Mouse (Mus musculus): ENCODE data around the gene Slc25a27.

The Slc25a27 gene

DNA sequence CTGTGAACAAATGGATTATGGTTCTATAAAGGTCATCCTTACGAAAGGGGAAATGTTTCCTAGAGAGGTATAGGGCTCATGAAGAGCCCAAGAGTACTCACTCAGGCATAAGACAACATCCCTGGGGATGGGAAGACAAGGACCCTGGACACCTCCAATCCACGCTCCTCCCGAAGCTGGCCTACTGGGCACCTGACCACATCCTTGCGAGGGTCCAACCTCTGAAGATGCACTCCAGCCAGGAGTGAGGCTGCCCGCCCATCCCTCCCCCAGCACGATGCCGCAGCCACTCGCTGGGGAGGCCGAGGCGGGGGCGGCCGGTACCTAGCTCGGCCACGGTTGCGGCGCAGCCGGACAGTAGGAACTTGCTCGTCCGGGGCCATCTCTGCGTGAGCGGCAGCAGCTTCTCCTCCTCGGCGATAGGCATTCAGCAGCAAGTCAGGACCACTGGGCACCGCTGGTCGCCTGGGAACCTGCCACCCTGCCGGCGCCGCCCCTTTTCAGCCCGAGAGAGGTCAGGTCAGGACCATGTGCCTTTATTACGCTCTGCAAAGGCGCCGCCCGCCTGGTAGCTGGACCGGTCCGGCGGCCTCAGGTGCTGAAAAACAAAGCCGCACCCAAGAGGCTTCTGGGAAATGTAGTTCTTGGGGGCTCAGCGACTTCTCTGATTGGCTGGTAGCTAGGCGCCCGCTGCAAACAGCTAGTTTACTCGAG lies at the start of gene Slc25a27:
Slc25a27 (minus strand) TSS at position 639 of the 714 bp plus-strand sequence.
- DNase-seq (ENCODE audit: extremely low spot score): peak; percentile 91

DNA sequence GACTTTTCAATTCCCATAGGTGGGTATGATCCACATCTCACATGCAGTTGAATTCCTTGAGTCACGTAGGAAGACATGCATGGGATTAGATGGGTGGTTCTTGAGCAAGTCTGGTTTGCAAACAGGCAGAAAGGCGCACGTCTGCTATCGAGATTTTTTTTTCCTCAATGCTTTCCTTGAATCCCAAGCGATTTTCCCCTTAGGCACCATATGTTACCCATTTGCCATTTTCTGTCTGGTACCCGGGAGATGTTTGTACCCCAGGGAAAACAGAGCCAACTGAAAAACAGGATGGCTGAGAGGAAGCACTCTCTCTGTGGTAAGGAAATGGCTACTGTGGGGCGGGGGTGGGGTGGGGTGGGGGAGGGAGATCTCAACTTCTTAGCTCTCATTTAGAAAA lies 49.6 kb upstream of the Slc25a27 start:
- DNase-seq (ENCODE audit: extremely low spot score): no peak

DNA sequence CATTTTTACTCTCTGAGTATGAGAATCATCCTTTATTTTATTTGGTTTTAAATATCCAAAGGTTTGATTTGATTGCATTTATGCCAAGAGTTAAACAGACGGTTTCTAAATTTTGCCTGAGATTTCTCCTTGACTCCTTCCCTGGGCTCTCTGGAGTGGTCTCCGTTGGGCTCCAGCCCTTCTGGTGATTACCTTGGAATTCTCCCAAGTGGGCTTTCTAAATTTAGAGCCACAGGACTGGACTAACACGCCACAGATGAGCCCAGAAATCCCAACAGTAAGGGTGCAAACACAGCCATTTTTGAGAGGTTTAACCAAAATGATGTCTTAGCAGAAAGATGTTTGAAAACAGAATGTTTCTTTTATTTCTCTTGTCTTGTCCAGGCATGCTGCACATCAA lies 47.2 kb upstream of the Slc25a27 start:
- DNase-seq (ENCODE audit: extremely low spot score): no peak

DNA sequence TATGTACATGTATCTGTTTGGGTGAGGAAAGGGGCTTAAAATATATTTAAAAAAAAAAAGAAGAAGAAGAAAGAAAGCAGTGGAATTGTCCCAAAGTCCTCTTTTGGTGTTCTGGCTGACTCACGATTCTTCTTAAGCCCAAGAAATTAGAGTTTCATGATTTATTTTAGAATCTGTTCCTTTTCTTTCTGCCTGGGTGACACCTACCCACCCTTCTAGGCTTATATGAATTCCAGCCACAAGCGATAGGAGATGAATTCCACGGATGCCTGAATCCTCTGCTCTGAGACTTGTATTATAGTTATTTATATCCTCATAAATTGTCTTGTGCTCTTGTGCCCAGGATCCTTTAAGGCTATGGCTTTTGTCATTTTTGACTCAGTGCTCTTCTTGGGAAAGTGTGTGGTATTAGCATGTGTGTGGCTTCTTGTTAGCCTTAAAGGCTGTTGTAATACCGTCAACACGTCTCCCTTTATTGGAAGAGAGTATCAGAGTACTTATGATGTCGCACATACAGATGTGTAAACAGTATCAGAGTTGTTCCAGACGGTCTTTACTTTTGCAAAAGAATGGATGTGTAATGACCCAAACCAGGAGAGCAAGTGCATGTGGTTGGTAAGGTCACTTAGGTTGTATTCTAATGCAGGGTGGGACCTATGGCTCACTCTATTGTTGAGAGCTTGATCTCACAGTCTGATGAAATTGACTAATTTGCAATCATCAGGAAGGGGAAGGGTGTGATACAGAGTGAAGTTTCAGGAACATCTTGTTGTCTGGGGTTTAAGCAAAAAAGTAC lies 44.7 kb upstream of the Slc25a27 start:
- no peak for DNase-seq (ENCODE audit: extremely low spot score)

DNA sequence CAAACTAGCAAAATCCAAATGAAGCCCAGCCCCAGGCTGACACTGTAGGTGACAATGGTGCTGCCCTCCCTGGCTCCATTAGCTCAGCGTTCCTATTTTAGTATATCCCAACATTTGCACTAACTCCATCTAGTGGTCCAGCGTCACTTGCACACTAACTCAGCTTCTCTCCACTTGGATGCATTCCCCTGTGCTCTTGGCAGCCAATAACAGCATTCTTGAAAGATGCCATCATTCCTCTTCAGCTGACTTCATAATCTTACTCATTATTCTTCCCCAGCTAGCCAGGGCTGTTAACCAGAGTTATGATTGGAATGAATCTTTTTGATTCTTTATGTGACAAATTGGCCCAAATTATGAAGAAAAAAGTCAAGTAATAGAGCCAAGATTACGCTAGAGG lies 40.2 kb upstream of the Slc25a27 start:
- no peak for DNase-seq (ENCODE audit: extremely low spot score)

DNA sequence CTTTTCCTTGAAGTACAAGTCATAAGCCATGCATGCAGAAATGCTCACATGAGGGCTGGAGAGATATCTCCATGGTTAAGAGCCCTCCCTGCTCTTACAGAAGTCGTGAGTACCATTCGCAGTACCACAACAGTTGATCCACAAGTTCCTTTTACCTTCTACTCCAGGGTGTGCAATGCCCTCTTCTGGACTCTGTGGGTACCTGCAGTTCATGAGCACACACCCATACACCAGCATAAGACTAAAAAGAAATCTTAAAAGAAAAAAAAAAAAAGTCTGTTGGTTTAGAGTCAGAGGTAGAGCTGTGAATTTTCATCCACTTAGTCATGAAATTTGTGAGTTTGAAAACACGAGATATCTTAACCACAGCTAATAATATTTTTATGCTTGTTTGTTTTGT lies 39.7 kb upstream of the Slc25a27 start:
- DNase-seq (ENCODE audit: extremely low spot score): no peak

DNA sequence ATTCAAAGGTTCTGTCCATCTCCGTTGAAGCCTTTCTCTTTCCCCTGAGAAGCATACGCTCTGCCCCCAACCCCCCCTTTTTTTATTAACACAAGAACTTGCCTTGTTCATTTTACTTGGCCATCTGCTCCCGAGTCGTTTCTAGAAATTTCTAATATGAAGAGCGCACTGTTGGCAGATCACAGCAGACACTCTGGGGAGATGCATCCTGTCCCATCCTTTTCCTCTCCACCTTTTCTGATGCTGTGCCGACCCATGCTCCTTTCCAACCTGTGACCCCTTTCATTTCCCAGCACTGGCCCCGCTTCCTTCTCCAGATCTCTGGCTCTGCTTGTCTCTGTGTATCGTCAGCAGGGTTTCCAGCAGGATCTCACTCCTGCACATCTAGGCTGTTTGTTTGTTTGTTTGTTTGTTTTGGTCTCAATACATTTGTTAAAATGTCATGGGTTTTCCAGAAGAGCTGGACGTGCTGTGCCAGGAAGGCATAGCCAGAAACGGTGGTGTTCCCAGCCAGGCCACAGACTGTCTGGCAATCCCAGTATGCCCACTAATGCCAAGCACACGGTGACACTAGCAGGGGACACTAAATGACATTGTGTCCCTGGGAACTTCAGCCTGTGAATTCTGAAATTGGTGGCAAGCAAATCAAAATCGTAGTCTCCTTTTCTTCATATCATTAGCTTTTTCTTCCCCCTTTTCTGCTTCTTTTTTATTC lies 37.4 kb upstream of the Slc25a27 start:
- DNase-seq (ENCODE audit: extremely low spot score): no peak

DNA sequence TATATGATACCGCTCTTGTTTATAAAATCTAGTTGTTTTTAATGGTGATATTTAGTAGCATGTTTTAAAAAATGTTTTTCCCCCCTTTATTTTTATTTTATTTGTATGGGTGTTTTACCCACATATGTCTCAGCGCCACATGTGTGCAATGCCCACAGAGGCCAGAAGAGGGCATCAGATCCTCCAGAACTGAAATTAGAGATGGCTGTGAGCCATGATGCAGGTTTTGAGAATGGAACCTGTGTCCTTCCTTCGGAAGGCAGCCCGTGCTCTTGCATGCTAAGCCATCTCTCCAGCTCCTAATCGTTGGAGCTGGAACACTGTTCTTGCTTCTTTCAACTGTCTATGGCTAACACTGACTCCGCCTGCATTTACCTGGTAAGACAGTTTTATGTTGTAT lies 34.0 kb upstream of the Slc25a27 start:
- peak; percentile 38 for DNase-seq (ENCODE audit: extremely low spot score)

DNA sequence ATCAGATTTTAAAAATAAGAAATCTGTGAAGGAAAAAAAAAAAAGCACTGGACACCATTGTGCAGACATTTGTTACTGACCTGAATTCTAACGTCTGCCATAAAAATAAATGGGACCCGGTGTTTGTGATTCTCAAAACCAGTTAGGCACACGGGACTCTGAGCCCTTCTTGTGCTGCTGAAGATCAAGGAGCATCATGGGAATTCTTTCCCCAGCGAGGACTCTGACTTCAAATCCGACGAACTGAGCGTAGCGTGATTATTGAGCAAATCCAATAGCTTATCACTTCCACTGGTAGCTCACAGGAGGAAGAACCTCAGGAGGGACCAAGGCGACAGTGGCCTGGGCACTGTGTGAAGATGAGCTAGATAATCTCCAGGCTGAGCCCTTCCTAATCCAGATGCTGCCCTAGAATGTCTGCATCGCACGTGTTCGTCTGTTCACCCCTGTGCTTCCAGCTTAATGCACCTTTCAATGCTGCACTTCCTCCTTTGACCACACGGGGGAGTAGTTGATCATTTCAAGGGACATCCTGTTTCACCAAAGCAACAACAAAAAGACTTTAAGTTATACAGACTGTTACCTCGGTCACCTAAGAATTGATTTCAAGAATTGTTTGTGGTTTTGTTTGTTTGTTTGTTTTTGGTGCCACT lies 32.1 kb upstream of the Slc25a27 start:
- peak; percentile 82 for DNase-seq (ENCODE audit: extremely low spot score)

DNA sequence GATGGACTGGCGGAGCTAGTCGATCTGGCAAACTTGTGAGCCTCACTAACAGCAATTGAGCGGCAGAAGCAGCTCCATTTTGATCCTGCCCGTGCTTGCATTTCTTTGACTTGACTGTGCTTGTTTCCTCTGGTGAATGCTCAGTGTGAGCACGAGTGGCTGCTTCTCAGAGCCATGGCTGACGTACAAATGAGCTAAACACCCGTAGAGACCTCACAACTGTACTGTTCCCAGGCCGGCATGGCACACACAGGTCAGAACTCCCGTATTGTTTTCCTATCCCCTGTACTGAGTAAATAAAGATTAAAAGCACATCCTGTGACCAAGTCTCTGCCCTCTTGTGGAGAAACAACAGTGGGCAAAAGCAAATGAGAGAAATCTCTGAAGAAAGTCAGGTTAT lies 22.6 kb upstream of the Slc25a27 start:
- DNase-seq (ENCODE audit: extremely low spot score): no peak

DNA sequence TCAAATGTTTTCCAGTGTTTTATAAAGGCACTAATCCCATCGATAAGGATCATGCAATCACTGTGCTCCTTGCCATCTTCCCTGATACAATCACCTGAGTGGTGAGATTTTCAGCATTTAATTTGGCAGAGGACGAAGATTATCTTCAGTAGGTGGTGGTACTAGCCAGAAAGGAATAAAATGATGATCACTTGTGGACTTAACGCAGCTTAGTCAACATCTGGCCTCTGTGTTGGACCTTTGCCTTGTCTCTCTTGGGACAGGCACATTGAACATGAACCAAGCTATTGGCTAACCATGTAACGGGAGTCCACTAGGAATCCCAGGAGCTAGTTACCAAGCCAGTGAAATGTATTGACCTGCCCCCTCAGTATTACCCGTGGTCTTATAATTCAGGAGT lies 17.6 kb upstream of the Slc25a27 start:
- DNase-seq (ENCODE audit: extremely low spot score): no peak

DNA sequence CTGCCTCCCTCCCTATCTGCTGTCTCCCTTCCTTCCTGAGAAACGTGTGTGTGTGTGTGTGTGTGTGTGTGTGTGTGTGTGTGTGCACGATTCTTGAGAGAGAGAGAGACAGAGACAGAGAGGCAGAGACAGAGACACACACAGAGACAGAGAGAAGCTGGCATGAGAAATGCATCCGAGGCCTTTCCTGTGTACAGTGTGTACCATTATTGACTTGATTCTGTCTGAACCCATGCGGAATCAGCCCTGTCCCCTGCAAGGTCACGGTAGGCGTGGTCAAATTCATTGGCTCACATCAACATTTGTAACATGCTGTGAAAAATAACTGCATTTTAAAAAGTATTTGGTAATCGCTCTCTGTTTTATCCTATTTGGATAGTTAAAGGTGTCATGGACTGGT lies 17.1 kb upstream of the Slc25a27 start:
- DNase-seq (ENCODE audit: extremely low spot score): no peak

DNA sequence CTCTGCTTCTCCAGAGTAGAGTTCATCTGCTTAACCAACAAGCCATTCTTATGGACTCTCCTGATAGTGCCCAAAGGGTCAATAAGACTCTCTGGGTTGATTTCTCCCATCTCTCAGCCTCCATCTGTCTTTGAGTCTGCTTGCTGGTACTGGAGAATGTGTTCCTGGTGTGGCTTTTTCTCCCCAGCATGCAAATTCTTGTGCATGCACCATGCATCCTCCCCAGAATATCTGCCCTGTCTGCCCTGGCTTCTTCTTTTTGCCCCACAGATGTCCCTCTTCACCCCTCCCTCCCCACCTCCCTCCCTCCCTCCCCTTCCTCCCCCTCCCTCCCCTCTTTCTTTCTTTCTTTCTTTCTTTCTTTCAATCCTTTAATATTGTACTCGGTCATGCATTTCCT lies 10.3 kb upstream of the Slc25a27 start:
- DNase-seq (ENCODE audit: extremely low spot score): no peak

DNA sequence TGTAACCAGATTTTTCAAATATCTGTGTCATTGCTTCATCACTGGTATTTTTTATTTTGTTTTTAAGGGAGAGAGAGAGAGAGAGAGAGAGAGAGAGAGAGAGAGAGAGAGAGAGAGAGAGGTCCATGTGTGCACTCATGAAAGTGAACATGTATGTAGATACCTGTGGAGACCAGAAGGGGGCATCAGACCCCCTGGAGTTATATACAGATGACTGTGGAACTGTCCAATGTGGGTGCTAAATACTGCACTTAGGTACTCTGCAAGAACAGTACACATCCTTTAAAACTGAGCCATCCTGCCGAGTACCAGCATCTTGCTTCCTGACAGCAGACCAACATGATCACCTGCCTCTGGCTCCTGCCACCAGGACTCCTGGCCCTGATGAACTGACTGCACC lies 9.2 kb upstream of the Slc25a27 start:
- no peak for DNase-seq (ENCODE audit: extremely low spot score)

DNA sequence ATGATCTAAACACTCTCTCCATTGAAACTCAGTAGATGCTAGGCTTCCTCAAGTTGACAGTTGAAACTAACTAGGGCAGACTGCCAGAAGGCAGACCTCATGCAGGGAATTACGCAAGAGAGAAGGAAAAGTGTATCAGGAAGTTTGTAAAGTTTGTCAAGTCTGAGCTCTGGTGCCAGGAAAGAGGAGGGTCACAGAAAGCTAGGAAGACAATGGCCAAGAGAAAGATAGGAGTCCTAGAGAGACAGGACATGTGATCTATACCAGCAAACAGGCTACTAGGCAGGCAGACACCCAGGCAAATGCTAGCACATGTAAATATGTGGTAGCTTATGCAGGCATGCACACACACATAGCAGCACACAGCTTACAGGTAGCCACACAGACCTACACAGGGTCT lies 8.2 kb upstream of the Slc25a27 start:
- no peak for DNase-seq (ENCODE audit: extremely low spot score)

DNA sequence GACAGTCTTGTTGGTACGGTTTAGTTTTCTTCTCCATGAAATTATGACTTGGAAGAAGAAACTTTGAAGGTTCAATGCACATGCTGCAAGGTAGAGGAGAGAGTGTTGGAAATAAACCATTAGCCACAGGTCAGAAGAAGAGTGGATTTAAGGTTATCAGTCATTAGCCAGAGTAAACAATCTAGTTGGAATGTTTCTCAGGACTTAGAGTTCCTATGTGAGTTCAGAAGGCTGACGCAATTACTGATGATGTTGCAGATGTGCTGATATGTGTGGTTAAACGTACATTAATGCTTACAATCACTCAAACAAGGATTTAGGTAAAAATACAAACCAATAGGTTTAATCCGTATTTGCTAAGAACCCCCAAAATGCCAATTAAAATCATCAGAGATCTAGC lies 4.9 kb upstream of the Slc25a27 start:
- no peak for DNase-seq (ENCODE audit: extremely low spot score)

DNA sequence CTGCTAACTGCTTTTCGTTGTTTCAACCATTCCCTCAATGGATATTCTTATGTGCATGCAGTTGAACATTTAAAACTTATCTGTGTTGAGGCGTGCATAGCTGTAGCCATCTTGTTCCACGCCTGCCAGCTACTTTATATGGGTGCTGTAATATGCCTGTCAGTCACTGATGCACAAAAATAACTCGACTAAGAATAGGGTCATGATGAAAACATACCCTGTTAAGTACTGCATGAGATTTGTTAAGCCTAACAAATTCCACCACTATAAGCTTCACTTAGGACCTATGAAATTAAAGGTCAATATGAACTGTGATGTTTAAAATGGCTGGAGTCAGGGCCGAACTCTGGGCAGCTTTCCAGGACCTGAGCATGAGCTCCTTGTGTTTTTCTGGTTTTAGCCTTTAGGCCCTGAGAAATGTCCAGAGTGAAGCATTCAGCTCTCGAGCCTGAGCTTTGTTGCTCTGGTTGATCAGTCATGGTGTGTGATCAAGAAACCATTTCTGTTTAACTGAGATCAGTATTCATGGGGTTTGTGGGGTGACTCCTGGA lies 2.2 kb upstream of the Slc25a27 start:
- no peak for DNase-seq (ENCODE audit: extremely low spot score)

DNA sequence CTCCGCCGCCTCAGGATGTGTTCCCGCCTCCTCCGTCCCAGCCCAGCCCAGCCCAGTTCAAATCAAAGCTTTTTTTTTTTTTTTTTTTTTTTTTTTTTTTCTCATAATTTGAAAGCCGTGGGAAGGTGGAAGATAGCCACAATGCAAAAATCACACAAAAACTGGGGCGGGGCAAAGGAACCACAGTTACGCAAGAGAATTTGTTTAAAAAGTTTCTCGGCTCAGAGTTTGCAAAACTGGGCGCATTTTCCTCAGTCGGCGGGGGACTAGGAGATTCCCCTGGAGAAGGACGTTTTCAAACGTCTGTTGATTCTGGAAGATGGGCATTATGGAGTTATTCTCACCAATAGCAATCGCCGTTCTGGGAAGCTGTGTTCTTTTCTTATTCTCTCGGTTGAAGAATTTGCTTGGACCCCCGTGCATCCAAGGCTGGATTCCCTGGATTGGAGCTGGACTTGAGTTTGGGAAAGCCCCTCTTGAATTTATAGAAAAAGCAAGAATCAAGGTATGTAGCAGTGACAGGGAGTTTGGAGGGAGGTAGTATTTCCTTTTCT lies 353 bp upstream of the Slc25a27 start, which contains the start of gene Cyp39a1:
Cyp39a1 (plus strand) TSS at position 136 of the 554 bp plus-strand sequence.
- DNase-seq (ENCODE audit: extremely low spot score): peak; percentile 28

DNA sequence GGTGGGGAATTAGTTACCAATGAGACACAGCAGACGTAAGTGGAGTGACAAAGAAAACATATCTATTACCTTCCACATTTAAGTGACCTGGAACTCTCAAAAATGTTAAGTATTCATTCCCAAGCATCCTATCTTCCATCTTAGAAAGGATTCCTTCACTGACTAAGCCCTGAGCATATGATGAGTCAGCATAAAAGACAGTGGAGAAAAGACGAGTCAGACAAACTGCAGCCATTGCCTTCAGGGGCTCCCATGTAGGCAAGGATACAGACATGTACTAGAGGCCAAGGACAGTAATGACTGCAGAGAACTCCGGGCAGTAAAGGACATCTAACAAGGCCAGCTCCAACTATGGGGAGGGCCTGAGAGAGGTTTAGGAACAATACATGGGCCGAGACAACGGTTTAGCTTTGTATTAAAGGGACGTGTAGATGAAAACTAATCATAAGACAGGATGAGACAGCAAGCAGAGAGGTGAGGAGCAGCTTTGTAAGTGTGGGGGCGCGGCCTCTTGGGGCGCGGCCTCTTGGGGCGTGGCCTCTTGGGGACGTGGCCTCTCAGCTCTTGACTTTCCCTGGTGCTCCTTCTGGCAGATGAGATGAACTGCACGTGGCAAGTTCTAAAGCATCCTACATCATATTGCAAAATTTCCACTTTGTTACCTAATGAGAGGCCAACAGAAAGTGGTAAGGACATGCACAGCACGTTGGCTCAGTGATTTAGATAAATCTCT lies 15.5 kb downstream of the Slc25a27 start:
- no peak for DNase-seq (ENCODE audit: extremely low spot score)

DNA sequence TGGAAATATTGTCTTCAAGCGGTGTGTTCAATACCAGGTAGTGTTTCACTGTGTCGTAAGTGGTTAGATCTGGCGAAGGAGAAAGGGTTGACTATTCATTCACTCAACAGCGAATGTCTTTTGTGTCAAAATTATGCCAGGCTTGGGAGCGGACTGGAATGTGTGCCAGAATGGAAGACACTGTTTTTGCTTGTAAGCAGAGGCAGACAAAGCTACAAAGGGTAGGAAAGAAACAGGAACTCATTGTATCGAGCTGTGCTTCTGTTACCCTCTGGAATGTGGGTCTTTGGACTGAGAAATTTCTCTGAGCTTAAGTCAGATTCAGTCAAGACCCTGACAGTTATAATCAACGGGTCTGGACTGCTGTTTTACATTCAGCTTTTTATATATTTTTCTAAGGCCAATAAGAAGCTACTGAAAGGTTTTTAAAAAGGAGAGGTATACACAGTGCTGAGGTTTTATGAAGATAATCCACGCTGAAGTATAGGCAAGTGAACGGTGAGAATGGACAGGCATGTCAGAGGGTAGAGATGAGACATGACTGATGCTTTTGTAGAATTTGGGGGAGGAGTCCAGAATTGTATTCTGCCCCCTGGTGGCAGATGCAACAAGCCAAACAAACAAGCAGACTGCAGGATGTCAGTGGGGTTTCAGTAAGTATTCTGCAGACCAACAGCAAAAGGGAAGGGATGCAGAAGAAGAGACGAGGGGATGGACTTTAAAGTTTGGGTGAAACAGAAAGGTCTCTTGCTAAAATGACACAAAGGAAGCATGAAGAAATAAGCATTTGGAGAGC lies 17.2 kb downstream of the Slc25a27 start:
- no peak for DNase-seq (ENCODE audit: extremely low spot score)

Measured in embryo, embryonic 9.5 days (tissue).